Mouse (Mus musculus) gastrocnemius, postnatal 4 days (tissue): Measurements from ENCODE around the gene Iscu. TPM values are rescaled to one million over a fixed set of nuclear protein-coding genes. Genes with fewer than 3 reads are reported as not detected.
"Not testable (repeated sequence)": the region's sequence is repeated elsewhere in the genome, so short reads cannot be mapped to it uniquely, and the experiment has no call there.

Experiments
- DNase-seq, 2 experiments: peaks; one replicate each; pipeline ENCODE4 v3.0.0; 2021 to 2022; ENCODE audit warnings: low spot score in 2 of 2, mixed read lengths in 2 of 2
- total RNA-seq, 2 experiments: library from RNA; stranded (reverse); gene quantifications; 2 replicates each; pipeline ENCODE4 v1.2.3; 2021

Gene Iscu
- total RNA-seq, 2 experiments from 2014 or later = 69.5 to 70.2 TPM

- no peak for DNase-seq
Measured at GRCm38 (mm10) chr5:113751521-113752157, 20.9 kb upstream of the Iscu start.

GRCm38 (mm10) chr5:113755347-113756030 lies 17.1 kb upstream of the Iscu start:
- DNase-seq = no peak

GRCm38 (mm10) chr5:113761585-113761984 lies 11.0 kb upstream of the Iscu start:
- no peak for DNase-seq

GRCm38 (mm10) chr5:113764426-113764825 lies 8.1 kb upstream of the Iscu start:
- DNase-seq = no peak

- DNase-seq = no peak
Measured at GRCm38 (mm10) chr5:113765641-113766526, 6.7 kb upstream of the Iscu start.

GRCm38 (mm10) chr5:113768806-113769205 lies 3.7 kb upstream of the Iscu start:
- DNase-seq = no peak

GRCm38 (mm10) chr5:113771213-113772162 lies 1.1 kb upstream of the Iscu start:
- DNase-seq = peak; percentile 56 to 86

- no peak for DNase-seq
Measured at GRCm38 (mm10) chr5:113772905-113773519, 464 bp downstream of the Iscu start.

GRCm38 (mm10) chr5:113773664-113774063 lies 1.1 kb downstream of the Iscu start:
- DNase-seq = peak; percentile 85 to 90

GRCm38 (mm10) chr5:113775585-113775984 lies 3.0 kb downstream of the Iscu start:
- DNase-seq = no peak

GRCm38 (mm10) chr5:113776128-113776895 lies 3.8 kb downstream of the Iscu start:
- DNase-seq = no peak

- no peak for DNase-seq
Measured at GRCm38 (mm10) chr5:113776896-113777226, 4.3 kb downstream of the Iscu start.

GRCm38 (mm10) chr5:113777728-113778127 lies 5.2 kb downstream of the Iscu start:
- not testable (repeated sequence) for DNase-seq

GRCm38 (mm10) chr5:113779569-113779968 lies 7.0 kb downstream of the Iscu start:
- no peak for DNase-seq

GRCm38 (mm10) chr5:113780082-113780752 lies 7.7 kb downstream of the Iscu start:
- DNase-seq = no peak

- no peak for DNase-seq
Measured at GRCm38 (mm10) chr5:113780763-113781162, 8.2 kb downstream of the Iscu start.

- no peak for DNase-seq
Measured at GRCm38 (mm10) chr5:113781254-113781653, 8.7 kb downstream of the Iscu start.

GRCm38 (mm10) chr5:113781875-113782274 lies 9.3 kb downstream of the Iscu start:
- DNase-seq = no peak

- DNase-seq = no peak
Measured at GRCm38 (mm10) chr5:113782624-113783023, 10.1 kb downstream of the Iscu start.
